Comparison of ENCODE assay signal across 17 mouse cellular contexts in genomic region chr8:35020480-35020879, GRCm38 (mm10).
DNase-seq lines count a peak whose midpoint lies in the region; ATAC-seq and TF ChIP-seq lines count a peak whose summit lies in the region.
"Had no signal": no experiment of that assay in that cellular context is flagged by ENCODE, and none has a peak within 500 bp of the region (broad histone marks: within the 10 kb centered on the region; RNA-seq: fewer than 3 reads in every experiment).

No protein-coding gene starts in this region.

- no peaks in the 10 kb centered on the region for H3K9me3 ChIP-seq in forebrain, embryonic 15.5 days
- H3K9me3 ChIP-seq in forebrain, embryonic 11.5 days (ENCODE audit: control insufficient read depth, low read length) = no peaks in the 10 kb centered on the region
- 0 out of 2 replicates have a peak, but pooled peaks cover 7% of the 10 kb centered on the region for H3K9me3 ChIP-seq in embryonic facial prominence, embryonic 15.5 days (replicated peaks)

- H3K9ac ChIP-seq in forebrain, embryonic 15.5 days (replicated peaks) = no peak overlapping the region
- no peak overlapping the region for H3K9ac ChIP-seq in forebrain, embryonic 11.5 days (ENCODE audit: low read length)
- H3K9ac ChIP-seq in embryonic facial prominence, embryonic 15.5 days = no peak overlapping the region
- H3K9ac ChIP-seq: heart, embryonic 13.5 days had no signal

- H3K36me3 ChIP-seq in forebrain, embryonic 15.5 days = no peaks in the 10 kb centered on the region
- H3K36me3 ChIP-seq in forebrain, embryonic 11.5 days (ENCODE audit: control insufficient read depth, insufficient read depth, low read length) = no peaks in the 10 kb centered on the region
- H3K36me3 ChIP-seq in embryonic facial prominence, embryonic 15.5 days = no peaks in the 10 kb centered on the region
- H3K36me3 ChIP-seq: heart, embryonic 13.5 days had no signal

- H3K4me1 ChIP-seq in forebrain, embryonic 15.5 days = peaks cover 5% of the 10 kb centered on the region
- H3K4me1 ChIP-seq in forebrain, embryonic 11.5 days (replicated peaks; ENCODE audit: control insufficient read depth, insufficient read depth, low read length) = no peaks in the 10 kb centered on the region
- H3K4me1 ChIP-seq in embryonic facial prominence, embryonic 15.5 days = peaks cover 11% of the 10 kb centered on the region; the same call in 1 of the 2 replicates

- no peak for ATAC-seq in forebrain, embryonic 15.5 days (replicated peaks)
- ATAC-seq in forebrain, embryonic 11.5 days (replicated peaks; ENCODE audit: low FRiP score) = no peak
- peak; percentile 51; the same call in 1 of the 2 replicates for ATAC-seq in embryonic facial prominence, embryonic 15.5 days (ENCODE audit: insufficient number of reproducible peaks, low FRiP score, low TSS enrichment, low read depth)
- ATAC-seq: hindbrain, postnatal 0 days had no signal

- no peaks in the 10 kb centered on the region for H3K27me3 ChIP-seq in forebrain, embryonic 15.5 days
- no peaks in the 10 kb centered on the region for H3K27me3 ChIP-seq in forebrain, embryonic 11.5 days (ENCODE audit: control insufficient read depth, insufficient read depth, low read length)
- H3K27me3 ChIP-seq in embryonic facial prominence, embryonic 15.5 days = no peaks in the 10 kb centered on the region
- H3K27me3 ChIP-seq: heart, embryonic 13.5 days had no signal

- H3K4me2 ChIP-seq in forebrain, embryonic 15.5 days (replicated peaks) = no peak overlapping the region
- H3K4me2 ChIP-seq in forebrain, embryonic 11.5 days (ENCODE audit: low read depth, low read length, severe bottlenecking) = no peak overlapping the region
- H3K4me2 ChIP-seq in embryonic facial prominence, embryonic 15.5 days (replicated peaks) = no peak overlapping the region
- H3K4me2 ChIP-seq: heart, embryonic 13.5 days had no signal

- 60% methylated on average over 8 of the region's 8 CpGs for WGBS in forebrain, embryonic 15.5 days
- 74% methylated on average over 8 of the region's 8 CpGs for WGBS in forebrain, embryonic 11.5 days
- 67% methylated on average over 8 of the region's 8 CpGs for WGBS in embryonic facial prominence, embryonic 15.5 days

- no peak for DNase-seq in forebrain, embryonic 11.5 days (ENCODE audit: low spot score)
- peak; percentile 59 for DNase-seq in brain, embryonic 14.5 days (ENCODE audit: low read depth)
- DNase-seq in spleen, adult 18-20 months = no peak
- no peak for DNase-seq in embryo, embryonic 11 days
- DNase-seq: adrenal gland, adult 2 months; adrenal gland, postnatal 25 days; cerebellum, adult 11-12 months; cerebellum, adult 9-10 months; cerebellum, postnatal 36 days; gastrocnemius, postnatal 14 days; heart, postnatal 36 days; kidney, adult 11 months; kidney, adult 9 months had no signal

- peak overlapping the region; percentile 44; the same call in 1 of the 2 replicates for H3K27ac ChIP-seq in forebrain, embryonic 15.5 days (replicated peaks)
- H3K27ac ChIP-seq in forebrain, embryonic 11.5 days (ENCODE audit: low read depth, low read length) = no peak overlapping the region
- H3K27ac ChIP-seq in embryonic facial prominence, embryonic 15.5 days (replicated peaks) = no peak overlapping the region
- H3K27ac ChIP-seq: heart, embryonic 13.5 days; hindbrain, postnatal 0 days had no signal

- TF ChIP-seq POLR2A in brain, embryonic 14.5 days (IDR thresholded peaks at IDR 0.05; ENCODE audit: borderline replicate concordance, extremely low read depth, insufficient read depth, insufficient read length, poor library complexity, severe bottlenecking) = no peak

- no peak overlapping the region for H3K4me3 ChIP-seq in forebrain, embryonic 15.5 days
- H3K4me3 ChIP-seq in forebrain, embryonic 11.5 days (ENCODE audit: low read depth, low read length) = no peak overlapping the region
- H3K4me3 ChIP-seq in embryonic facial prominence, embryonic 15.5 days (replicated peaks) = no peak overlapping the region
- H3K4me3 ChIP-seq: heart, embryonic 13.5 days had no signal

- TF ChIP-seq CTCF in brain, embryonic 14.5 days (IDR thresholded peaks at IDR 0.05; ENCODE audit: borderline replicate concordance, extremely low read depth, insufficient read depth, insufficient read length) = no peak
